Mouse (Mus musculus) splenic B cell, adult 2 months (primary cell): Measurements from ENCODE around the gene Klb.
A peak's percentile ranks its signal among the peaks of the same experiment; 100 is the strongest.
"Not testable (repeated sequence)": the region's sequence is repeated elsewhere in the genome, so short reads cannot be mapped to it uniquely, and the experiment has no call there.

Source experiments
- DNase-seq: peaks from one replicate; pipeline ENCODE4 v3.0.0-alpha.2; 2011; ENCODE audit warnings: low read depth, low spot score
- H3K27me3 ChIP-seq: 2 replicates; pipeline ENCODE4 v1.6.1; 2012; ENCODE audit warnings: mild to moderate bottlenecking, low read length, moderate library complexity, mixed read lengths; ENCODE audit not compliant: control insufficient read depth, poor library complexity, insufficient read depth, severe bottlenecking
- H3K36me3 ChIP-seq: 2 replicates; pipeline ENCODE4 v1.6.1; 2012; ENCODE audit warnings: mild to moderate bottlenecking, low read length, moderate library complexity, mixed read lengths; ENCODE audit not compliant: control insufficient read depth, poor library complexity, insufficient read depth, severe bottlenecking

Gene Klb

GRCm38 (mm10) chr5:65348168-65348567, at the start of gene Klb:
Gene Klb (plus strand): TSS chr5:65348314.
- Histone ChIP-seq H3K36me3 (no peaks in the 10 kb centered on the region), H3K27me3 (no peaks in the 10 kb centered on the region)
- DNase-seq = no peak

GRCm38 (mm10) chr5:65299623-65300022, 48.5 kb upstream of the Klb start:
- DNase-seq = peak; percentile 36
- H3K27me3 ChIP-seq = not testable (repeated sequence)
- peaks cover 15% of the 10 kb centered on the region; the same call in 1 of the 2 replicates for H3K36me3 ChIP-seq

- no peaks in the 10 kb centered on the region for H3K27me3 ChIP-seq
- peaks cover 13% of the 10 kb centered on the region; the same call in 1 of the 2 replicates for H3K36me3 ChIP-seq
- no peak for DNase-seq
These were observed 48.0 kb upstream of the Klb start for GRCm38 (mm10) chr5:65300121-65300520.

GRCm38 (mm10) chr5:65305516-65305915, 42.6 kb upstream of the Klb start:
- H3K36me3 ChIP-seq = peaks cover 8% of the 10 kb centered on the region; the same call in 1 of the 2 replicates
- DNase-seq = no peak
- no peaks in the 10 kb centered on the region for H3K27me3 ChIP-seq

- DNase-seq = no peak
- H3K36me3 ChIP-seq = peaks cover 5% of the 10 kb centered on the region; the same call in 1 of the 2 replicates
- H3K27me3 ChIP-seq = no peaks in the 10 kb centered on the region
These were observed 39.9 kb upstream of the Klb start for GRCm38 (mm10) chr5:65308208-65308607.

- Histone ChIP-seq H3K27me3 (no peaks in the 10 kb centered on the region), H3K36me3 (peaks cover 7% of the 10 kb centered on the region; the same call in 1 of the 2 replicates)
- peak; percentile 29 for DNase-seq
These were observed 39.2 kb upstream of the Klb start for GRCm38 (mm10) chr5:65308866-65309265.

GRCm38 (mm10) chr5:65319176-65319575, 28.9 kb upstream of the Klb start:
- no peak for DNase-seq
- Histone ChIP-seq H3K27me3 (no peaks in the 10 kb centered on the region), H3K36me3 (peaks cover 21% of the 10 kb centered on the region)

GRCm38 (mm10) chr5:65322165-65322564, 25.9 kb upstream of the Klb start:
- H3K27me3 ChIP-seq = no peaks in the 10 kb centered on the region
- peak; percentile 79 for DNase-seq

GRCm38 (mm10) chr5:65324271-65324670, 23.8 kb upstream of the Klb start:
- no peak for DNase-seq
- no peaks in the 10 kb centered on the region for H3K27me3 ChIP-seq
- H3K36me3 ChIP-seq = 0 out of 2 replicates have a peak, but pooled peaks cover under 1% of the 10 kb centered on the region

More at GRCm38 (mm10) chr5:65322165-65322564, 25.9 kb upstream of the Klb start:
- peaks cover 11% of the 10 kb centered on the region; the same call in 1 of the 2 replicates for H3K36me3 ChIP-seq

GRCm38 (mm10) chr5:65324758-65325355, 23.3 kb upstream of the Klb start:
- Histone ChIP-seq H3K36me3 (no peaks in the 10 kb centered on the region), H3K27me3 (no peaks in the 10 kb centered on the region)
- DNase-seq = no peak

GRCm38 (mm10) chr5:65326212-65326611, 21.9 kb upstream of the Klb start:
- Histone ChIP-seq H3K27me3 (no peaks in the 10 kb centered on the region), H3K36me3 (no peaks in the 10 kb centered on the region)
- DNase-seq = peak; percentile 74

- Histone ChIP-seq H3K36me3 (no peaks in the 10 kb centered on the region), H3K27me3 (no peaks in the 10 kb centered on the region)
- peak; percentile 63 for DNase-seq
These were observed 18.1 kb upstream of the Klb start for GRCm38 (mm10) chr5:65329971-65330370.

- H3K27me3 ChIP-seq = no peaks in the 10 kb centered on the region
These were observed 13.3 kb upstream of the Klb start for GRCm38 (mm10) chr5:65334788-65335187.

GRCm38 (mm10) chr5:65335298-65336074, 12.6 kb upstream of the Klb start, which contains the start of gene Rfc1:
Gene Rfc1 (minus strand): TSS chr5:65335670.
- no peaks in the 10 kb centered on the region for H3K27me3 ChIP-seq
- peak; percentile 85 for DNase-seq
- H3K36me3 ChIP-seq = no peaks in the 10 kb centered on the region

More at GRCm38 (mm10) chr5:65334788-65335187, 13.3 kb upstream of the Klb start:
- no peak for DNase-seq
- no peaks in the 10 kb centered on the region for H3K36me3 ChIP-seq

GRCm38 (mm10) chr5:65336075-65336355, 12.1 kb upstream of the Klb start:
- DNase-seq = no peak
- H3K36me3 ChIP-seq = no peaks in the 10 kb centered on the region

More at GRCm38 (mm10) chr5:65336075-65336355, 12.1 kb upstream of the Klb start:
- no peaks in the 10 kb centered on the region for H3K27me3 ChIP-seq
